Mouse (Mus musculus) right cerebral cortex, postnatal 14 days (tissue): ENCODE results near the gene Olfr1431.
"Not testable (repeated sequence)": the region's sequence is repeated elsewhere in the genome, so short reads cannot be mapped to it uniquely, and the experiment has no call there.

Experiments used
- DNase-seq: peaks from one replicate; pipeline ENCODE4 v3.0.0; 2022

Gene Olfr1431

GRCm38 (mm10) chr19:12200334-12200733, at the start of gene Olfr1431:
Gene Olfr1431 (plus strand): TSS chr19:12200634.
- no peak for DNase-seq

- not testable (repeated sequence) for DNase-seq
Observed at GRCm38 (mm10) chr19:12170062-12170599, 30.3 kb upstream of the Olfr1431 start, which contains the start of gene Olfr1555-ps1. Gene Olfr1555-ps1 (minus strand): TSS chr19:12170112.

- not testable (repeated sequence) for DNase-seq
Observed at GRCm38 (mm10) chr19:12175431-12175830, 25.0 kb upstream of the Olfr1431 start.

GRCm38 (mm10) chr19:12199076-12199475, 1.4 kb upstream of the Olfr1431 start:
- not testable (repeated sequence) for DNase-seq

GRCm38 (mm10) chr19:12232496-12232895, 32.1 kb downstream of the Olfr1431 start, which contains the start of gene Olfr1432:
Gene Olfr1432 (minus strand): TSS chr19:12232596.
- not testable (repeated sequence) for DNase-seq

GRCm38 (mm10) chr19:12241559-12241958, 41.1 kb downstream of the Olfr1431 start, which contains the start of gene Olfr262:
Gene Olfr262 (minus strand): TSS chr19:12241659.
- DNase-seq, result no peak

- no peak for DNase-seq
Observed at GRCm38 (mm10) chr19:12260732-12261131, 60.3 kb downstream of the Olfr1431 start, which contains the start of gene Olfr235. Gene Olfr235 (plus strand): TSS chr19:12261032.
